22 mouse cellular contexts compared by ENCODE assay signal in the genomic region with DNA sequence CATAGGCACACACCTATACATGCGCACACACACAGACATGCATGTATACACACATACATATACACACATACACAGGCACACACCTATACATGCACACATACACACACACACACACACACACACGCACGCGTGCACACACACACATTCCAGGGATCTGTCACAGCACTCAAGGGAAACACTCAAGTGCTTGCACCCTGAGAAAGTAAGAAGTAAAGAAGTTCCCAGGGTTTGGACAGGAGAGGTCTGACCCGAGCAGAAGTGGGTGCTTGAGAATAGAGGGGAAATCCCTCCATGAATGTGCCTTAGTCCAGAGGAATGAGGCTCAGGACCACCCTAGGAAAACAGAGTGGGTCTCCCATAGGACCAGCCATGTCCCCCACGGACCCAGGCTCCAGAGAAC.
DNase-seq lines count a peak whose midpoint lies in the region; ATAC-seq and TF ChIP-seq lines count a peak whose summit lies in the region.
"Had no signal": no experiment of that assay in that cellular context is flagged by ENCODE, and none has a peak within 500 bp of the region (broad histone marks: within the 10 kb centered on the region; RNA-seq: fewer than 3 reads in every experiment).

No protein-coding gene starts in this region.

- peaks cover 13% of the 10 kb centered on the region for H3K4me1 ChIP-seq in heart, embryonic 10.5 days
- H3K4me1 ChIP-seq in lung, postnatal 0 days (ENCODE audit: insufficient read depth, low read depth, low read length) = peaks cover 3% of the 10 kb centered on the region; the same call in 1 of the 2 replicates
- peaks cover 35% of the 10 kb centered on the region for H3K4me1 ChIP-seq in liver, postnatal 0 days (ENCODE audit: insufficient read depth)

- no peak for TF ChIP-seq CTCF in lung, postnatal 0 days (IDR thresholded peaks at IDR 0.05)
- no peak for TF ChIP-seq CTCF in liver, postnatal 0 days (IDR thresholded peaks at IDR 0.05; ENCODE audit: low read depth)

- H3K9me3 ChIP-seq in heart, embryonic 10.5 days = no peaks in the 10 kb centered on the region
- H3K9me3 ChIP-seq in lung, postnatal 0 days (ENCODE audit: low read length) = no peaks in the 10 kb centered on the region
- H3K9me3 ChIP-seq in liver, postnatal 0 days (ENCODE audit: low read length) = no peaks in the 10 kb centered on the region
- H3K9me3 ChIP-seq: heart, embryonic 12.5 days; hindbrain, embryonic 10.5 days; limb, embryonic 10.5 days had no signal

- no peak overlapping the region for H3K9ac ChIP-seq in lung, postnatal 0 days (replicated peaks; ENCODE audit: low read depth)
- H3K9ac ChIP-seq in liver, postnatal 0 days (replicated peaks) = no peak overlapping the region
- H3K9ac ChIP-seq: heart, embryonic 12.5 days; liver, embryonic 14.5 days had no signal

- peaks cover 6% of the 10 kb centered on the region; the same call in 1 of the 2 replicates for H3K27me3 ChIP-seq in heart, embryonic 10.5 days (ENCODE audit: insufficient read depth, poor library complexity, severe bottlenecking)
- H3K27me3 ChIP-seq in lung, postnatal 0 days (replicated peaks; ENCODE audit: insufficient read depth, low read length) = no peaks in the 10 kb centered on the region
- no peaks in the 10 kb centered on the region for H3K27me3 ChIP-seq in liver, postnatal 0 days (ENCODE audit: insufficient read depth, low read length)
- H3K27me3 ChIP-seq: heart, embryonic 12.5 days had no signal

- H3K27ac ChIP-seq in heart, embryonic 10.5 days = 0 out of 2 replicates have a peak overlapping the region, but pooled peaks have one; percentile 24
- H3K27ac ChIP-seq in lung, postnatal 0 days (ENCODE audit: low read length) = peak overlapping the region; percentile 86
- H3K27ac ChIP-seq in liver, postnatal 0 days (ENCODE audit: low read depth) = peak overlapping the region; percentile 64
- H3K27ac ChIP-seq: liver, embryonic 14.5 days had no signal

- no peaks in the 10 kb centered on the region for H3K36me3 ChIP-seq in heart, embryonic 10.5 days
- H3K36me3 ChIP-seq in lung, postnatal 0 days (ENCODE audit: insufficient read depth, low read length) = no peaks in the 10 kb centered on the region
- H3K36me3 ChIP-seq in liver, postnatal 0 days (replicated peaks; ENCODE audit: insufficient read depth, low read length) = no peaks in the 10 kb centered on the region
- H3K36me3 ChIP-seq: heart, embryonic 12.5 days; hindbrain, embryonic 10.5 days; limb, embryonic 10.5 days had no signal

- peak overlapping the region; percentile 19; the same call in 1 of the 2 replicates for H3K4me2 ChIP-seq in lung, postnatal 0 days (replicated peaks; ENCODE audit: low read depth, low read length)
- peak overlapping the region; percentile 15 for H3K4me2 ChIP-seq in liver, postnatal 0 days (ENCODE audit: low read depth, low read length)
- H3K4me2 ChIP-seq: heart, embryonic 12.5 days had no signal

- peak; percentile 91 for TF ChIP-seq EP300 in lung, postnatal 0 days (IDR thresholded peaks at IDR 0.05)
- no peak for TF ChIP-seq EP300 in liver, postnatal 0 days (IDR thresholded peaks at IDR 0.05; ENCODE audit: low read depth)

- ATAC-seq in lung, postnatal 0 days = peak; percentile 25
- no peak for ATAC-seq in liver, postnatal 0 days
- no peak for ATAC-seq in erythroblast, adult 5-6 weeks (replicated peaks; ENCODE audit: low FRiP score, poor library complexity, severe bottlenecking)
- ATAC-seq: forebrain, embryonic 14.5 days had no signal

- no peak overlapping the region for H3K4me3 ChIP-seq in heart, embryonic 10.5 days
- no peak overlapping the region for H3K4me3 ChIP-seq in lung, postnatal 0 days (ENCODE audit: low read depth, low read length)
- no peak overlapping the region for H3K4me3 ChIP-seq in liver, postnatal 0 days (ENCODE audit: low read depth, low read length)
- H3K4me3 ChIP-seq: heart, embryonic 12.5 days; hindbrain, embryonic 10.5 days; limb, embryonic 10.5 days had no signal

- no peak for DNase-seq in heart, embryonic 10.5 days (ENCODE audit: low spot score)
- no peak for DNase-seq in heart, adult 8-10 months (ENCODE audit: low spot score)
- peak; percentile 61 for DNase-seq in lung, postnatal 0 days (ENCODE audit: low spot score)
- DNase-seq in lung, adult 18-20 months = no peak
- DNase-seq in liver, postnatal 0 days = no peak
- no peak for DNase-seq in layer of hippocampus, postnatal 10 days (ENCODE audit: low spot score in 2 of 2)
- DNase-seq: adrenal gland, postnatal 14 days; cerebellum, adult 2 months; gastrocnemius, postnatal 10 days; heart, postnatal 10 days; kidney, adult 8-10 months; kidney, postnatal 10 days; midbrain, embryonic 14.5 days; right cerebral cortex, postnatal 25 days; thymus, adult 2 months; thymus, postnatal 4 days had no signal

- WGBS in heart, embryonic 10.5 days = 82% methylated on average over 6 of the region's 6 CpGs
- 67% methylated on average over 6 of the region's 6 CpGs for WGBS in lung, postnatal 0 days
- WGBS in liver, postnatal 0 days (ENCODE audit: insufficient replicate concordance) = 78% methylated on average over 6 of the region's 6 CpGs

Comparison
In these comparisons a context has a peak if more than half of its experiments do, and no peak if none do; other contexts are left out.
1. H3K27ac ChIP-seq: peak in every context shown above with its lines; median percentile 86 in lung, postnatal 0 days; 64 in liver, postnatal 0 days; 24 in heart, embryonic 10.5 days.